20 mouse cellular contexts compared by ENCODE assay signal in genomic region chr13:111659430-111659829, GRCm38 (mm10). TPM values are rescaled to one million over a fixed set of nuclear protein-coding genes. Genes with fewer than 3 reads are reported as not detected.
DNase-seq lines count a peak whose midpoint lies in the region; ATAC-seq and TF ChIP-seq lines count a peak whose summit lies in the region.
"Had no signal": no experiment of that assay in that cellular context is flagged by ENCODE, and none has a peak within 500 bp of the region (broad histone marks: within the 10 kb centered on the region; RNA-seq: fewer than 3 reads in every experiment).

No protein-coding gene starts in this region.

- TF ChIP-seq POLR2A in testis, adult 2 months (IDR thresholded peaks at IDR 0.05; ENCODE audit: control insufficient read depth, low read depth, low read length): no peak

- no peak for ATAC-seq in limb, embryonic 13.5 days (ENCODE audit: low FRiP score, low read depth)
- ATAC-seq in embryonic facial prominence, embryonic 14.5 days (ENCODE audit: low read depth): no peak
- ATAC-seq in cerebellum, adult (ENCODE audit: insufficient number of reproducible peaks, low FRiP score, low TSS enrichment): no peak
- ATAC-seq: activated CD4-positive, CD25-positive, alpha-beta regulatory T cell, adult 4 months; CD4-positive, CD25-positive, alpha-beta regulatory T cell, adult 4 months; forebrain, embryonic 14.5 days; forebrain, postnatal 0 days had no signal

- no peak overlapping the region for H3K4me2 ChIP-seq in limb, embryonic 13.5 days (replicated peaks)
- no peak overlapping the region for H3K4me2 ChIP-seq in embryonic facial prominence, embryonic 14.5 days (ENCODE audit: low read depth, low read length)
- H3K4me2 ChIP-seq: embryonic facial prominence, embryonic 15.5 days; heart, embryonic 12.5 days; heart, embryonic 15.5 days; hindbrain, embryonic 15.5 days had no signal

- H3K36me3 ChIP-seq in limb, embryonic 13.5 days: no peaks in the 10 kb centered on the region
- no peaks in the 10 kb centered on the region for H3K36me3 ChIP-seq in limb, embryonic 10.5 days
- H3K36me3 ChIP-seq in embryonic facial prominence, embryonic 14.5 days (ENCODE audit: control insufficient read depth, insufficient read depth, low read length): no peaks in the 10 kb centered on the region
- no peaks in the 10 kb centered on the region for H3K36me3 ChIP-seq in testis, adult 2 months (ENCODE audit: control insufficient read depth, insufficient read depth, low read length)
- H3K36me3 ChIP-seq: embryonic facial prominence, embryonic 15.5 days; heart, embryonic 12.5 days; heart, embryonic 15.5 days; hindbrain, embryonic 15.5 days had no signal

- H3K4me3 ChIP-seq in limb, embryonic 13.5 days: no peak overlapping the region
- H3K4me3 ChIP-seq in limb, embryonic 10.5 days: no peak overlapping the region
- no peak overlapping the region for H3K4me3 ChIP-seq in embryonic facial prominence, embryonic 14.5 days (ENCODE audit: low read depth, low read length)
- H3K4me3 ChIP-seq in testis, adult 2 months (ENCODE audit: control insufficient read depth, low read depth, low read length): no peak overlapping the region
- H3K4me3 ChIP-seq: embryonic facial prominence, embryonic 15.5 days; gastrocnemius, adult 2 months; heart, embryonic 12.5 days; heart, embryonic 15.5 days; hindbrain, embryonic 15.5 days had no signal

- H3K27me3 ChIP-seq in limb, embryonic 13.5 days: no peaks in the 10 kb centered on the region
- H3K27me3 ChIP-seq in limb, embryonic 10.5 days (ENCODE audit: low read depth, poor library complexity, severe bottlenecking): no peaks in the 10 kb centered on the region
- no peaks in the 10 kb centered on the region for H3K27me3 ChIP-seq in embryonic facial prominence, embryonic 14.5 days (replicated peaks; ENCODE audit: control insufficient read depth, insufficient read depth, low read length)
- no peaks in the 10 kb centered on the region for H3K27me3 ChIP-seq in testis, adult 2 months (ENCODE audit: control insufficient read depth, insufficient read depth, low read length)
- H3K27me3 ChIP-seq: embryonic facial prominence, embryonic 15.5 days; heart, embryonic 12.5 days; heart, embryonic 15.5 days; hindbrain, embryonic 15.5 days had no signal

- peaks cover 25% of the 10 kb centered on the region for H3K4me1 ChIP-seq in limb, embryonic 13.5 days
- H3K4me1 ChIP-seq in limb, embryonic 10.5 days: peaks cover 24% of the 10 kb centered on the region
- peaks cover 12% of the 10 kb centered on the region for H3K4me1 ChIP-seq in embryonic facial prominence, embryonic 14.5 days (ENCODE audit: control insufficient read depth, insufficient read depth, low read length)
- no peaks in the 10 kb centered on the region for H3K4me1 ChIP-seq in testis, adult 2 months (ENCODE audit: control insufficient read depth, insufficient read depth, low read length)
- H3K4me1 ChIP-seq: heart, embryonic 12.5 days; heart, embryonic 15.5 days; hindbrain, embryonic 15.5 days had no signal

- 71% methylated on average over 8 of the region's 8 CpGs for WGBS in limb, embryonic 13.5 days
- 87% methylated on average over 8 of the region's 8 CpGs for WGBS in limb, embryonic 10.5 days
- WGBS in embryonic facial prominence, embryonic 14.5 days: 74% methylated on average over 8 of the region's 8 CpGs

- DNase-seq in limb, embryonic 10.5 days (ENCODE audit: low spot score): no peak
- DNase-seq in embryonic facial prominence, embryonic 14.5 days (ENCODE audit: low spot score): no peak
- DNase-seq in lung, postnatal 10 days: no peak
- DNase-seq: adrenal gland, adult 8-10 months; adrenal gland, postnatal 25 days; cerebellum, adult 18-20 months; cerebellum, adult 9-10 months; cerebellum, postnatal 14 days; forebrain, postnatal 0 days had no signal

- H3K9me3 ChIP-seq in limb, embryonic 13.5 days: no peaks in the 10 kb centered on the region
- no peaks in the 10 kb centered on the region for H3K9me3 ChIP-seq in limb, embryonic 10.5 days (replicated peaks)
- no peaks in the 10 kb centered on the region for H3K9me3 ChIP-seq in embryonic facial prominence, embryonic 14.5 days (ENCODE audit: control insufficient read depth, low read length)
- H3K9me3 ChIP-seq: embryonic facial prominence, embryonic 15.5 days; heart, embryonic 12.5 days; heart, embryonic 15.5 days; hindbrain, embryonic 15.5 days had no signal

- no peak for TF ChIP-seq CTCF in testis, adult 2 months (IDR thresholded peaks at IDR 0.05; ENCODE audit: control insufficient read depth, insufficient read depth, insufficient replicate concordance, low read depth, low read length)

- H3K27ac ChIP-seq in limb, embryonic 13.5 days: peak overlapping the region; percentile 74; the same call in 1 of the 2 replicates
- H3K27ac ChIP-seq in limb, embryonic 10.5 days: no peak overlapping the region; the same call in 1 of the 2 replicates
- H3K27ac ChIP-seq in embryonic facial prominence, embryonic 14.5 days (replicated peaks; ENCODE audit: low read depth, low read length): peak overlapping the region; percentile 71
- H3K27ac ChIP-seq in testis, adult 2 months (ENCODE audit: control insufficient read depth, insufficient read depth, low read depth, low read length): peak overlapping the region; percentile 77
- H3K27ac ChIP-seq: gastrocnemius, adult 2 months; heart, embryonic 15.5 days; hindbrain, embryonic 15.5 days had no signal

- H3K9ac ChIP-seq in limb, embryonic 13.5 days: no peak overlapping the region
- no peak overlapping the region for H3K9ac ChIP-seq in embryonic facial prominence, embryonic 14.5 days (ENCODE audit: low read depth, low read length)
- H3K9ac ChIP-seq: embryonic facial prominence, embryonic 15.5 days; forebrain, postnatal 0 days; heart, embryonic 12.5 days; heart, embryonic 15.5 days; hindbrain, embryonic 15.5 days had no signal

RNA-seq across cellular contexts. Expression of gene Mier3, which starts 21.3 kb away (rescaled TPM):
- polyA plus RNA-seq in limb, embryonic 13.5 days (2015; fragmentation: Nextera tagmentation; extraction: Ambion mirVana): 26.9 and 27.5 TPM in 2 replicates
- 19.4 and 21.7 TPM in 2 replicates for polyA plus RNA-seq in limb, embryonic 10.5 days (2016; fragmentation: Nextera tagmentation; extraction: Ambion mirVana)
- polyA plus RNA-seq in embryonic facial prominence, embryonic 14.5 days (2014; fragmentation: Nextera tagmentation; extraction: Ambion mirVana): 28.4 and 28.7 TPM in 2 replicates
- polyA plus RNA-seq in testis, adult 2 months (2012; rRNA removed): 19.2 and 23.9 TPM in 2 replicates
